Mouse (Mus musculus) forebrain, embryonic 12.5 days (tissue): ENCODE measurements around the gene Naga. TPM values are rescaled to one million over a fixed set of nuclear protein-coding genes. Genes with fewer than 3 reads are reported as not detected.
A peak's percentile ranks its signal among the peaks of the same experiment; 100 is the strongest.

Experiments
- ATAC-seq: fragments of 200-750 bp; cut with Nextera tagmentation; 2 replicates; pipeline ENCODE4 v1.8.0; 2017; ENCODE audit warnings: moderate TSS enrichment; ENCODE audit not compliant: low FRiP score
- H3K27ac ChIP-seq: fragments of 300-500 bp; sonication (generic); 2 replicates; pipeline ENCODE4 v1.5.1; 2016; ENCODE audit warnings: mild to moderate bottlenecking
- H3K27me3 ChIP-seq: fragments of 300-500 bp; sonication (generic); 2 replicates; pipeline ENCODE4 v1.6.1; 2016; ENCODE audit warnings: mild to moderate bottlenecking
- H3K36me3 ChIP-seq: fragments of 300-500 bp; sonication (generic); replicated peaks from 2 replicates; pipeline ENCODE4 v1.6.1; 2016; ENCODE audit warnings: mild to moderate bottlenecking
- H3K4me1 ChIP-seq: fragments of 300-500 bp; sonication (generic); 2 replicates; pipeline ENCODE4 v1.6.1; 2016
- H3K4me2 ChIP-seq: fragments of 300-500 bp; sonication (generic); 2 replicates; pipeline ENCODE4 v1.6.1; 2016; ENCODE audit warnings: mild to moderate bottlenecking, moderate library complexity
- H3K4me3 ChIP-seq: fragments of 300-500 bp; sonication (generic); replicated peaks from 2 replicates; pipeline ENCODE4 v1.5.1; 2016; ENCODE audit warnings: mild to moderate bottlenecking
- H3K9ac ChIP-seq: fragments of 300-500 bp; sonication (generic); 2 replicates; pipeline ENCODE4 v1.6.1; 2016; ENCODE audit warnings: mild to moderate bottlenecking
- H3K9me3 ChIP-seq: fragments of 300-500 bp; sonication (generic); 2 replicates; pipeline ENCODE4 v1.6.1; 2016
- WGBS: fragments of 180-500 bp; shearing (Covaris S2); methylation state at CpG from one replicate; pipeline ENCODE4 v1.1.7; 2016; 5-methylcytosine and 5-hydroxymethylcytosine counted together
- polyA plus RNA-seq: library from polyadenylated mRNA; unstranded; fragments of >200 nt; fragmentation: Nextera tagmentation; extraction: Ambion mirVana; gene quantifications from 2 replicates; pipeline ENCODE4 v1.2.1, GENCODE M21; 2016

Naga gene
- polyA plus RNA-seq, 1 experiment from 2014 or later: 20.5 TPM

DNA sequence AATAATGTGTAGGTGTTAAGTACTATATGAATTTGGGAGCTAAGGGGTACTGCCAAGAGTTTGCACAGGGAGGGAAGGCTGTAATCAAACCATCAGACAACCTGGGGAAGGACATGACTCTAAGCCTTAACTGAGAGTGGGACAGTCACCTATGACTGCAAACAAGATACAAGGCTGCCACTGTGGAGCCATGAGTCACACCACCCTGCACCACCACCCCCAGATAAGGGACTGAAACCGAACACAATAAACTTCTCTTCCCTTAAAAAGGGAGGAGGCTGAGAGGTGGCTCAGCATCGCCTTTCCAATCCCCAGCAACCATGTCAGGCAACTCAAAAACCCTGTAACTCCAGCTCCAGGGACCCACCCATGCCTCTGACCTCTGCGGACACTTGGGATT, 12.8 kb upstream of the Naga start:
- Histone ChIP-seq H3K27ac (no peak overlapping the region), H3K36me3 (peaks cover 37% of the 10 kb centered on the region), H3K4me3 (no peak overlapping the region), H3K9me3 (no peaks in the 10 kb centered on the region), H3K9ac (0 out of 2 replicates have a peak overlapping the region, but pooled peaks have one; percentile 14), H3K4me1 (peaks cover 39% of the 10 kb centered on the region), H3K4me2 (no peak overlapping the region), H3K27me3 (no peaks in the 10 kb centered on the region)
- 82% methylated on average over 3 of the region's 3 CpGs for WGBS
- no peak for ATAC-seq

DNA sequence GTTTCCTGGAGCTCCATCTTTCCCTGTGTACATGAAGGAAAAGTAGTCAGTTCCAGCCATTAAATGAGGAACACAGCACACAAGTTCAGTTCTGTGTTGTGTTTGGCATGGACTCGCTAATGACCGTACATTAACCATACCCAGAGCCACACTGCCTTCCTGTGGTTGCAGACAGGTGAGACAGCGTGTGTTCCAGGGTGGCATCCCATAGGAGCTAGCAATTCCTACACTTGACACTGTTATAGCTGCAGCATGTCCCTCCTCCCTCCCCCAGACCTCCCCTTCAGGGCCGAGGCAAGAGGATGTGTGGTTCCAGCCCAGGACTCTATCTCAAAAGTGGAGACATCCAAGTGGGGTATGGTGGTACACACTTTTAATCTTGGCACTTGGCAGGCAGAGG, 11.6 kb upstream of the Naga start:
- no peak overlapping the region for H3K27ac ChIP-seq
- WGBS: 94% methylated on average over 4 of the region's 4 CpGs
- ATAC-seq: no peak
- H3K4me2 ChIP-seq: no peak overlapping the region
- no peak overlapping the region for H3K4me3 ChIP-seq
- H3K9ac ChIP-seq: no peak overlapping the region
- H3K36me3 ChIP-seq: peaks cover 37% of the 10 kb centered on the region
- no peaks in the 10 kb centered on the region for H3K27me3 ChIP-seq
- no peaks in the 10 kb centered on the region for H3K9me3 ChIP-seq
- peaks cover 39% of the 10 kb centered on the region for H3K4me1 ChIP-seq

DNA sequence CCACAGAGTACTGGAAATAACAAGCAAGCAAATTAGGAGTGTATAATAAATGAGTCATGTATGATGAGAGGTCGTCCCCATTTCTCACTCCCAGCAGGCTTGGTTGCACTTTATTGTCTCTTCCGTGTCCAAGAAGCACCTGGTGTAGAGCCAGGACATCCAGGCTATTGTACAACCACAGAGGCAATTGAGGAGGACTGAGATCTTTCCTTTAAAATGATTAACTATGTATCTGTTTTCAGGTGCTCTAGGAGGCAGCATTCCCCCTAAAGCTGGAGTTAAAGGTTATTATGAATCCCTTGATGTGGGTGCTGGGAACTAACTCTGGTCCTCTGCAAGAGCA, 10.2 kb upstream of the Naga start:
- Histone ChIP-seq H3K4me2 (no peak overlapping the region), H3K36me3 (peaks cover 37% of the 10 kb centered on the region), H3K27me3 (no peaks in the 10 kb centered on the region), H3K9me3 (no peaks in the 10 kb centered on the region), H3K4me1 (peaks cover 35% of the 10 kb centered on the region), H3K4me3 (no peak overlapping the region), H3K9ac (no peak overlapping the region), H3K27ac (no peak overlapping the region)
- no peak for ATAC-seq
- 83% methylated on average over 2 of the region's 2 CpGs for WGBS

DNA sequence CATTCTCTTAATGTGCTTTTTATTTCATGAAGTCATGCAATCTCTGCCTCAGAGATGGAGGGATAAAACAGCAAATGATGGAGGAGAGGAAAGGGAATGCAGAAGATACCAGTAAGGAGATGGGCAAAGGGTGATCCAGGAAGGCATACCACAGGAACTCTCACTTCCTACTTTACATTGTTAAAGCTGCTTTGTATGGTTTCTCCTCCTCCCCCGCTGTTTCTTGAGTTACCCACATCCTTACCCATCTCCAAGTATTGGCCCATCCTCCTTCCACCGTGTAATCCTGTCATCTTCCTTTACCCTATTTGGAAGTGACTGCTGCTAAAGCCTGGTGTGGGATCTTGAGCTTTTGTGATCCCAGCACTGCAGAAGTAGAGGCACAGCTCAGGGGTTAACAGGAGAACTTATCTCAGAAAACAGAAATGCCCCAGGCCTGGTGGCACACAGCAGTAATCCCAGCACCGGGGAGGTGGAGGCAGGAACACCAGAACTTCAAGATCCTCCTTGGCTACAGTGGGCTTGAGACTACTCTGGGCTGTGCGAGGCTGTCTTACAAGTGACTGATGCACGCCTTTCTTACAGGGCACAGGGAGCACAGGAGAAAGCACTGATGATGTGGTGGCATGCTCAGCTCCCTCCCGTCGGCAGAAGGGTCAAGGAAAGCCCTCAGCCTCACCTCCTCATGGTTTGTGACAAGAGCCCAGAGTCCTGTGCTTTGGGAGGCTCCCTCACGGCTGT, 9.7 kb upstream of the Naga start:
- Histone ChIP-seq H3K27ac (no peak overlapping the region), H3K9ac (no peak overlapping the region), H3K4me3 (no peak overlapping the region), H3K27me3 (no peaks in the 10 kb centered on the region), H3K4me2 (no peak overlapping the region), H3K4me1 (peaks cover 34% of the 10 kb centered on the region), H3K36me3 (peaks cover 37% of the 10 kb centered on the region), H3K9me3 (no peaks in the 10 kb centered on the region)
- 90% methylated on average over 8 of the region's 8 CpGs for WGBS
- no peak for ATAC-seq

DNA sequence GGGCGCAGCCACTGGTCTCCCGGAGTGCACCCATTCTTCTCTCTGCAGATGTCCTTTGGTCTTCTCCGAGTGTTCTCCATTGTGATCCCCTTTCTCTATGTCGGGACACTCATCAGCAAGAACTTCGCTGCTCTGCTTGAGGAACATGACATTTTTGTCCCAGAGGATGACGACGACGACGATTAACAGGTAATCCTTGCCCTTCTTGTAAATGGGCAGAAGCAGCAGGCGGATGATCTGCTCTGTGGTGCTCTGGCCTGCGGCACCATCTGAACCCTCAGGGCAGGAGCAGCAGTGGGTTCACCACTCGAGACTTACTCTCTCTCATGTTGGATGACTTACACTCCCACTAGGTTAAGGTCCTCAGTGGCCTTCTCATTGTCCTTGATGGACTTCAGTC, 9.1 kb upstream of the Naga start:
- H3K4me3 ChIP-seq: no peak overlapping the region
- H3K9ac ChIP-seq: no peak overlapping the region
- no peak for ATAC-seq
- no peaks in the 10 kb centered on the region for H3K27me3 ChIP-seq
- WGBS: 95% methylated on average over 12 of the region's 12 CpGs
- no peaks in the 10 kb centered on the region for H3K9me3 ChIP-seq
- H3K4me1 ChIP-seq: peaks cover 28% of the 10 kb centered on the region
- H3K36me3 ChIP-seq: peaks cover 37% of the 10 kb centered on the region
- H3K27ac ChIP-seq: no peak overlapping the region
- H3K4me2 ChIP-seq: no peak overlapping the region

DNA sequence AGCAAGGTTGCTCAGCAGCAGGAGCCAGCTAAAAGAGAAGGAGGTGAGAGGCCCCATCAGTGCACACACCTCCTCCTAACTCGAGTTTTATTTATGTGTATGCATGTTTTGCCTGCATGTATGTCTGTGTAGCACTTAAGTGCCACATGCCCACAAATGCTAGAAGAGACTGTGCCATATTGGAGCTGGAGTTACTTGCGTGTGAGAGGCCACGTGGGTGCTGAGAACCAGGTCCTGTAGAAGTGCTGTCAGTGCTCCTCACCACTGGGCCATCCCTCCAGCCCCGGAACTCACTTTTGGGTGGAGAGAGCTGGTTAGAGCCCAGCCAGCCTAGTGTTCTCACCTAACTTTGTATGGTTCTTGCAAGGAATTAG, 8.6 kb upstream of the Naga start:
- peaks cover 24% of the 10 kb centered on the region for H3K4me1 ChIP-seq
- no peaks in the 10 kb centered on the region for H3K9me3 ChIP-seq
- H3K4me3 ChIP-seq: peak overlapping the region; percentile 66; the same call in 1 of the 2 replicates
- ATAC-seq: no peak
- peak overlapping the region; percentile 80 for H3K4me2 ChIP-seq
- peak overlapping the region; percentile 67 for H3K9ac ChIP-seq
- peaks cover 37% of the 10 kb centered on the region for H3K36me3 ChIP-seq
- 86% methylated on average over 4 of the region's 4 CpGs for WGBS
- H3K27me3 ChIP-seq: no peaks in the 10 kb centered on the region
- 0 out of 2 replicates have a peak overlapping the region, but pooled peaks have one; percentile 89 for H3K27ac ChIP-seq

DNA sequence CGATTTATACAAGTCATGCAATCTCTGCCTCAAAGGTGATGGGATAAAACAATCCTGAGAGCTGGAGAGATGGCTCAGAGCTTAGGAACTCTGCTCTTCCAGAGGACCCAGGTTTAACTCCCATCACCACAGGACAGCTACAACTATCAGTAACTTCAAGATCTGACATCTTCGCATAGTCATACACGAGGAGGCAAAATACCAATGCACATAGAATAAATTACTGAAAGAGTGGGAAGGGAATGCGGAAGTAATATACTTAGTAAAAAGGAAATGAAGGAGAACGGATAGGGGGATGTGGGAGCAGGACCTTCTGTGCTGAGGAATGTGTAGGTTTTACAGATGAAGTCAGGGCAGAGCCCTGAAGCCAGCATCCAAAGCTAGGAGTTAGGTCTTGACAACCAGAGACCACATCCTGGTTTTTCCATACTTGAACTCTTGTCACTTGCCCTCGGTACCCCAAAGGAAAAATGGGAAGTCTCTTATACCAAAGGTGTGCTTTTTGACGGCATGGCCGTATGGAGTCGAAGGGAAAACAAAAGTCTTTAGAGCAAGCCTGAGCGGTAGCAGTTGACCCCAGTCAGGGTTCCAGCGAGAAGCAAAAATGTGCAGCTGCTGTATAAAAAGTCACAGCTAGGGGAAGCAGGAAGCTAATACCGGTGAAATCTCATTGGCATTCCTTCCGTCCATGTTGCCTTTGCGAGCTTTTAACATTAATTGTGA, 8.0 kb upstream of the Naga start:
- peak overlapping the region; percentile 66 for H3K4me3 ChIP-seq
- H3K36me3 ChIP-seq: peaks cover 37% of the 10 kb centered on the region
- no peaks in the 10 kb centered on the region for H3K9me3 ChIP-seq
- ATAC-seq: no peak; the same call in 1 of the 2 replicates
- H3K27ac ChIP-seq: peak overlapping the region; percentile 89
- peaks cover 18% of the 10 kb centered on the region for H3K4me1 ChIP-seq
- H3K4me2 ChIP-seq: peak overlapping the region; percentile 80
- H3K9ac ChIP-seq: peak overlapping the region; percentile 67
- H3K27me3 ChIP-seq: no peaks in the 10 kb centered on the region
- 67% methylated on average over 14 of the region's 14 CpGs for WGBS

DNA sequence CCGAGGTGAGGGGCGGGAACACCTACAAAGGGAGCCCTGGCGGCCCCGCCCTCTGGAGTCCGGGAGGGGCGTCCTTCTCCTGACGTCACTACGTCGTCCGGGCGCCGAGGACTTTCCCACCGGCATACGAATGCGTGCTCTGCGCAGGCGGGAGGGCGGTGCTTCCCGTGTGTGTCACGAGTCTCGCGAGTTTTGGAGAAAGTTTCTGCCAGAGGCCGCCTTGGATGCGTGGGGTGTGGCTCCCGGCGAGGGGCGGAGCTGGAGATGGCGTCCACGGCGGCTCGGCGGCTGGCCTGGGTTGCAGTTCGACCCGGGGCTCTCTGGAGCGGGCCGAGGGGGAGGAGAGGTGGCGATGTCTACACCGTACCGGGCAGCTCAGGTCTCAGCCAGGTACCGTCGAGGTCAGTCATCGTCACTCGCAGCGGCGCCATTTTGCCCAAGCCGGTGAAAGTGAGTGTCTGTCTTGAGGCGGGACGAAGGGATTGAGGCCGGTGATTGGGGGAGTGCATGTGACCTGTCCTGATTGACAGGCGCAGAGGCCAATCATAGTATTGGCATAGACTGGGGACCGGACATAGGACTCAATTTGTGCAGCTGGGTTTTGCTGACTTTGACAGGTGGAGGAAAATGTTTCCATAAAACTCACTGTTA, 7.2 kb upstream of the Naga start:
- Histone ChIP-seq H3K9me3 (no peaks in the 10 kb centered on the region), H3K27ac (peak overlapping the region; percentile 89), H3K4me1 (peaks cover 22% of the 10 kb centered on the region), H3K4me3 (peak overlapping the region; percentile 66), H3K4me2 (peak overlapping the region; percentile 80), H3K27me3 (peaks cover 8% of the 10 kb centered on the region), H3K36me3 (peaks cover 33% of the 10 kb centered on the region), H3K9ac (peak overlapping the region; percentile 68)
- ATAC-seq: peak; percentile 98
- WGBS: under 1% methylated on average over 51 of the region's 51 CpGs

DNA sequence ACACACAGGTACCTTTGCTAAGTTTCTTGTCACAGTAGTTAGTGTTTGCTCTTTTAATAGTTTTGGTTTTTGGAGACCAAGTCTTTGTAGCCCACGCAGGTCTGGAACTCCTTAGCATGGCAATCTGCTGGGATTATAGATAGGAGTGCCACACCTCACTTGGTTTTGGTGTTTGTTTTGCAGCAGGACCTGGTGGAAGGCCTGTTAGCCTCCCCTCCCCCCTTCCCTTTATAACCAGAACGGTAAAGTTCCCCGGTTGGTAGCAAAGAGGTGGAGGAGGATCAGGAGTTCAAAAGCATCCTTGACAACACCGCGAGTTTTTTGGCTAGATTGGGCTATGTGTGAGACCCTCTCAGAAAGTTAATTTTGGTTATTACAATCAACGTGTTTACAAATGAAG, 6.2 kb upstream of the Naga start:
- H3K4me1 ChIP-seq: peaks cover 24% of the 10 kb centered on the region
- H3K9me3 ChIP-seq: no peaks in the 10 kb centered on the region
- H3K27me3 ChIP-seq: peaks cover 17% of the 10 kb centered on the region
- no peak overlapping the region for H3K4me2 ChIP-seq
- 96% methylated on average over 6 of the region's 6 CpGs for WGBS
- H3K27ac ChIP-seq: no peak overlapping the region; the same call in 1 of the 2 replicates
- H3K36me3 ChIP-seq: peaks cover 23% of the 10 kb centered on the region
- no peak for ATAC-seq
- no peak overlapping the region for H3K4me3 ChIP-seq
- H3K9ac ChIP-seq: no peak overlapping the region

DNA sequence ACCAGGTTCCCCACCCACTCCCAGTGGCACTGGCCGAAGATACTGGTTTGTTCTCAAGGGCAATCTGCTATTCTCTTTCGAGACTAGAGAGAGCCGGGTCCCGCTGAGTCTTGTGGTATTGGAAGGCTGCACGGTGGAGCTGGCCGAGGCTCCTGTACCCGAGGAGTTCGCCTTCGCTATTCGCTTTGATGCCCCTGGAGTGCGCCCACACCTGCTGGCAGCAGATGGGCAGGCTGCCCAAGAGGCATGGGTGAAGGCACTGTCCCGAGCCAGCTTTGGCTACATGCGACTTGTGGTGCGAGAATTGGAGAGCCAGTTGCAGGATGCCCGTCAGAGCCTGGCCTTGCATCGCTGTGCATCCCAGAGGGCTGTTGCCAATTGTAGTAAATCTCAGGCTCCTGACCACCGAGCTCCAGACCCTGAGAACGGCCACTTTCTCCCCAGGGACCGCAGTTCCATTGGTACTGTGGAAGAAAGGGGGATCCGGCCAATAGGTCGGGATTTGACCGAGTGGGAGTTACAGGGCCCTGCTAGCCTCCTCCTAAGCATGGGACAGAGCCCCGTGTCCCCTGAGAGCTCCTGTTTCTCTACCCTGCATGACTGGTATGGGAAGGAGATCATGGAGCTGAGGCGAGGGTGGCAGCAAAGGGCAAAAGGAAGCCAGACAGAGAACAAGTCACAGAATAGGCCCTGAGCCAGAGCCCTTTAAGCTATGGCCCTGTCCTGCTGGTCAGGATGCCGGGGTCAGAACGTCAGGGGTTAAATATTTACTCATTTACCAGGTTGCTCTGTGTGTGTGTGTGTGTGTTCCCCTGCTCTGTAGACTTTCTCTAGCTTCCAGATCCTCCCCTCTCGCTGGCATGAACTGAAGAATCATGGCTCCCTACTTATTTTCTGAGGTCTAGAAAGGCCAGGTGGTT, 4.9 kb upstream of the Naga start:
- Histone ChIP-seq H3K9ac (no peak overlapping the region), H3K9me3 (no peaks in the 10 kb centered on the region), H3K27me3 (peaks cover 26% of the 10 kb centered on the region), H3K36me3 (peaks cover 10% of the 10 kb centered on the region), H3K4me1 (peaks cover 24% of the 10 kb centered on the region), H3K27ac (no peak overlapping the region), H3K4me2 (no peak overlapping the region), H3K4me3 (no peak overlapping the region)
- WGBS: 91% methylated on average over 27 of the region's 27 CpGs
- no peak for ATAC-seq

DNA sequence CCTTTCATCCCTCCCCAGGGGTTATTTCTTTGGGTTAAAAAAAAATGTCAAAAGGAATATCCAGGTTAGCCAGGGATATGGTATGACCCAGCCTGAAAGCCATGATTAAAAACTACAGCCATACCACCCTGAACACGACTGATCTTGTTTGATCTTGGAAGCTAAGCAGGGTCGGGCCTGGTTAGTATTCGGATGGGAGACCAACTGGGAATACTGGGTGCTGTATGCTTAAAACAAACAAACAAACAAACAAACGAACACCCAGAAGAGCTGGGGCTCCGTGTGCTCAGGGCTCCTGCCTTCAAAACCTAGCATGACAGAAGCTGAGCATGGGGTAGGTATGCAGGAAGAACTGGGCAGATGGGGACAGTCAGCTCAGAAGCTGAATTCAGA, 3.8 kb upstream of the Naga start:
- H3K9me3 ChIP-seq: no peaks in the 10 kb centered on the region
- no peak overlapping the region for H3K4me3 ChIP-seq
- H3K36me3 ChIP-seq: no peaks in the 10 kb centered on the region
- no peak overlapping the region for H3K9ac ChIP-seq
- ATAC-seq: no peak
- H3K4me2 ChIP-seq: no peak overlapping the region
- H3K27ac ChIP-seq: no peak overlapping the region
- H3K4me1 ChIP-seq: peaks cover 30% of the 10 kb centered on the region
- 83% methylated on average over 5 of the region's 5 CpGs for WGBS
- H3K27me3 ChIP-seq: peaks cover 26% of the 10 kb centered on the region
